Comparison of ENCODE assay signal across 8 mouse cellular contexts in genomic region chr13:67451172-67452020, GRCm38 (mm10). TPM values are rescaled to one million over a fixed set of nuclear protein-coding genes. Genes with fewer than 3 reads are reported as not detected.
DNase-seq lines count a peak whose midpoint lies in the region; ATAC-seq and TF ChIP-seq lines count a peak whose summit lies in the region.

Zfp874a (minus strand) TSS chr13:67451624.

- H3K27me3 ChIP-seq in kidney, embryonic 14.5 days (ENCODE audit: control insufficient read depth, insufficient read depth, low read length) = no peaks in the 10 kb centered on the region
- H3K27me3 ChIP-seq in limb, embryonic 15.5 days = no peaks in the 10 kb centered on the region

- H3K36me3 ChIP-seq in kidney, embryonic 14.5 days (ENCODE audit: control insufficient read depth, insufficient read depth, low read length) = peaks cover 2% of the 10 kb centered on the region
- peaks cover 17% of the 10 kb centered on the region for H3K36me3 ChIP-seq in limb, embryonic 15.5 days

- no peaks in the 10 kb centered on the region for H3K9me3 ChIP-seq in kidney, embryonic 14.5 days (ENCODE audit: control insufficient read depth, low read length)
- no peaks in the 10 kb centered on the region for H3K9me3 ChIP-seq in limb, embryonic 15.5 days

- WGBS in kidney, embryonic 14.5 days = under 1% methylated on average over 20 of the region's 20 CpGs
- WGBS in limb, embryonic 15.5 days = 1% methylated on average over 20 of the region's 20 CpGs

- peak within 1 kb of the TSS; percentile 66 for H3K4me2 ChIP-seq in kidney, embryonic 14.5 days (replicated peaks; ENCODE audit: low read depth, low read length)
- peak within 1 kb of the TSS; percentile 62 for H3K4me2 ChIP-seq in limb, embryonic 15.5 days

- TF ChIP-seq POLR2A in bone marrow macrophage, adult 2 months (IDR thresholded peaks at IDR 0.05; ENCODE audit: borderline replicate concordance, low read depth, low read length) = no peak
- peak; percentile 60; the same call in 1 of the 2 replicates for TF ChIP-seq POLR2A in embryonic fibroblast, embryonic 13.5 days (IDR thresholded peaks at IDR 0.05; ENCODE audit: low read depth, low read length)

- peak; percentile 90 for DNase-seq in 416B (ENCODE audit: low read depth)
- peak; percentile 91 to 94 for DNase-seq in heart, adult 9 months (ENCODE audit: low spot score in 2 of 2)
- peak; percentile 33 to 74 for DNase-seq in monocyte, adult 2 months (ENCODE audit: low read depth in 1 of 2, low spot score in 2 of 2)
- DNase-seq in spleen, postnatal 36 days (ENCODE audit: low spot score in 2 of 2) = peak; percentile 88 to 91

- no peak for TF ChIP-seq CTCF in bone marrow macrophage, adult 2 months (IDR thresholded peaks at IDR 0.05; ENCODE audit: low read depth, low read length)
- no peak for TF ChIP-seq CTCF in embryonic fibroblast, embryonic 13.5 days (IDR thresholded peaks at IDR 0.05; ENCODE audit: borderline replicate concordance, insufficient read depth, low read length)

- peak within 1 kb of the TSS; percentile 44 for H3K27ac ChIP-seq in bone marrow macrophage, adult 2 months (ENCODE audit: insufficient read depth, low read depth, low read length)
- peak within 1 kb of the TSS; percentile 23 for H3K27ac ChIP-seq in embryonic fibroblast, embryonic 13.5 days (ENCODE audit: insufficient read depth, low read length)
- no peak within 1 kb of the TSS for H3K27ac ChIP-seq in kidney, embryonic 14.5 days (ENCODE audit: low read depth, low read length)
- peak within 1 kb of the TSS; percentile 35; the same call in 1 of the 2 replicates for H3K27ac ChIP-seq in limb, embryonic 15.5 days

- ATAC-seq in kidney, embryonic 14.5 days (ENCODE audit: low FRiP score, low TSS enrichment) = peak; percentile 98
- ATAC-seq in limb, embryonic 15.5 days (ENCODE audit: insufficient number of reproducible peaks, low FRiP score, low TSS enrichment, low read depth) = peak; percentile 93

- peak within 1 kb of the TSS; percentile 67 for H3K4me3 ChIP-seq in bone marrow macrophage, adult 2 months (ENCODE audit: insufficient read depth, low read length)
- H3K4me3 ChIP-seq in embryonic fibroblast, embryonic 13.5 days (ENCODE audit: insufficient read depth, low read length) = peak within 1 kb of the TSS; percentile 66
- H3K4me3 ChIP-seq in kidney, embryonic 14.5 days (ENCODE audit: low read length) = peak within 1 kb of the TSS; percentile 59
- H3K4me3 ChIP-seq in limb, embryonic 15.5 days = peak within 1 kb of the TSS; percentile 64

- H3K9ac ChIP-seq in kidney, embryonic 14.5 days (ENCODE audit: low read depth, low read length) = peak within 1 kb of the TSS; percentile 60
- H3K9ac ChIP-seq in limb, embryonic 15.5 days = peak within 1 kb of the TSS; percentile 42

- H3K4me1 ChIP-seq in bone marrow macrophage, adult 2 months (ENCODE audit: control insufficient read depth, insufficient read depth, low read length) = peaks cover 7% of the 10 kb centered on the region
- no peaks in the 10 kb centered on the region for H3K4me1 ChIP-seq in embryonic fibroblast, embryonic 13.5 days (ENCODE audit: control insufficient read depth, insufficient read depth, low read length)
- H3K4me1 ChIP-seq in kidney, embryonic 14.5 days (ENCODE audit: control insufficient read depth, insufficient read depth, low read length) = no peaks in the 10 kb centered on the region
- peaks cover 3% of the 10 kb centered on the region; the same call in 1 of the 2 replicates for H3K4me1 ChIP-seq in limb, embryonic 15.5 days

RNA-seq across cellular contexts. Expression of gene Zfp874a, which starts in this region (rescaled TPM):
- 11.4 and 14.8 TPM in 2 replicates for polyA plus RNA-seq in bone marrow macrophage, adult 2 months (2012; ENCODE audit: insufficient read depth, insufficient read length, missing spikeins)
- 12.8 and 13.8 TPM in 2 replicates for polyA plus RNA-seq in embryonic fibroblast, embryonic 13.5 days (2011; ENCODE audit: insufficient read length, low read depth, missing spikeins)
- polyA plus RNA-seq in kidney, embryonic 14.5 days (2014; fragmentation: Nextera tagmentation; extraction: Ambion mirVana) = 5.6 and 10.4 TPM in 2 replicates
- polyA plus RNA-seq in limb, embryonic 15.5 days (2015; fragmentation: Nextera tagmentation; extraction: Ambion mirVana) = 10.6 and 11.6 TPM in 2 replicates
